Mouse (Mus musculus) inflammation-experienced regulatory T-cells, adult 16 weeks (primary cell): ENCODE results near the gene Galnt14. TPM values are rescaled to one million over a fixed set of nuclear protein-coding genes. Genes with fewer than 3 reads are reported as not detected.

Source experiments
- polyA plus RNA-seq: library from polyadenylated mRNA; unstranded; fragments of 100-300 nt; shearing (Covaris generic); gene quantifications from one replicate; pipeline ENCODE4 v1.2.1, GENCODE M21; 2017

The Galnt14 gene
- polyA plus RNA-seq, result 1.00 TPM

GRCm38 (mm10) chr17:73710042-73710911 is at the start of gene Galnt14:
Gene Galnt14, minus strand, starts transcription at chr17:73710453.

Other genes with a start within 250 kb of the Galnt14 start
- 97.0 TPM for gene Ehd3, start 93.7 kb upstream of the Galnt14 start, polyA plus RNA-seq
- 63.8 TPM for gene Xdh, start 239.7 kb upstream of the Galnt14 start, polyA plus RNA-seq